Mouse (Mus musculus) bone marrow macrophage, adult 2 months (primary cell): ENCODE data around the gene Kars. TPM values are rescaled to one million over a fixed set of nuclear protein-coding genes. Genes with fewer than 3 reads are reported as not detected.
A peak's percentile ranks its signal among the peaks of the same experiment; 100 is the strongest.

Experiments used
- H3K27ac ChIP-seq: 2 replicates; pipeline ENCODE4 v1.5.1; 2012; ENCODE audit warnings: low read depth, low read length; ENCODE audit not compliant: insufficient read depth
- H3K4me1 ChIP-seq: 2 replicates; pipeline ENCODE4 v1.6.1; 2012; ENCODE audit warnings: low read length; ENCODE audit not compliant: control insufficient read depth, insufficient read depth
- H3K4me3 ChIP-seq: 2 replicates; pipeline ENCODE4 v1.5.1; 2012; ENCODE audit warnings: mild to moderate bottlenecking, low read length, moderate library complexity; ENCODE audit not compliant: insufficient read depth
- CTCF ChIP-seq: IDR thresholded peaks from 2 replicates; pipeline ENCODE4 v1.5.1; 2012; ENCODE audit warnings: low read depth, mild to moderate bottlenecking, low read length, moderate library complexity
- POLR2A ChIP-seq: IDR thresholded peaks from 2 replicates; pipeline ENCODE4 v1.6.1; 2012; ENCODE audit warnings: mild to moderate bottlenecking, low read depth, low read length, borderline replicate concordance
- polyA plus RNA-seq: library from polyadenylated mRNA; stranded (reverse); fragments of >200 nt; gene quantifications from 2 replicates; pipeline ENCODE4 v1.2.4, GENCODE M21; 2012; ENCODE audit not compliant: missing spikeins, insufficient read depth, insufficient read length

The Kars gene
- polyA plus RNA-seq, 1 experiment = 53.8 TPM

DNA sequence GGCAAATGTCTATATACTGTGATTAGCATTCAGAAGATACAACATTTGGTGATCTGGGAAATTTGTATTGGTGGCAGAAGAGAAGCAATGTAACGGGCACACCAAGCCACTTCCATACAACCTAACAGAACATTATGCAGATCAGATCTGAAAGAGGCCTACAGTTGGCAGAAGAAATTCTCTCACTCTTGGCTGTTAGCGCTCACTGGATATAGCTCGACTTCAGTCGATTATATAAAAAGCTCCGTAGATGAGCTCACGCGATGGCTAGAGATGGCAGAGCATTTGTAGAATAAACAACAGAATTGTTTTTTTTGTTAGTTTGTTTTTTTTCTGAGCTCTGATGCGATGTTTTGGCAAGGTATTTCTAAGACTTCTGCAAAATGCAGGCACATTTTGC is 19.8 kb downstream of the Kars start:
- TF ChIP-seq POLR2A = no peak
- TF ChIP-seq CTCF = no peak
- Histone ChIP-seq H3K27ac (no peak overlapping the region), H3K4me3 (peak overlapping the region; percentile 90), H3K4me1 (no peaks in the 10 kb centered on the region)

DNA sequence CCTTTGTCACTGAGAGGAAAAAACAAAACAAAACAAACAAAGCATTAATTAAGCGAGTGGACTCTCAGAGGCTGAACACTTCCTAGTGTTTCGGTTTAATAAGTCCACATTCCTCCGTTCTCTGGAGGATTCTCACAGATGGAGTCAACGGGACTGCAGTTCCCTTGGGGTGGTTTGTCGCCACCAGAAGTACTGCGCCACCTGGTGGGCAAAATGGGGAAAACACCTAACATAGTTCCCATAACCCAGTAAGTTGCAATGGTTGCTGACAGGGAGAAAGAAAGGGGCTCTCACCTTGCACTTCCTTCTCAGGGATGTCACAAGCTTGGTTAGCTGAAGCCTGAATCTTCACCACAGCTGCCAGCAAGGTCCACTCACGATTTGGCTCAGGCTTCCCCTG is 21.2 kb downstream of the Kars start:
- TF ChIP-seq CTCF = peak; percentile 61
- no peak for TF ChIP-seq POLR2A

DNA sequence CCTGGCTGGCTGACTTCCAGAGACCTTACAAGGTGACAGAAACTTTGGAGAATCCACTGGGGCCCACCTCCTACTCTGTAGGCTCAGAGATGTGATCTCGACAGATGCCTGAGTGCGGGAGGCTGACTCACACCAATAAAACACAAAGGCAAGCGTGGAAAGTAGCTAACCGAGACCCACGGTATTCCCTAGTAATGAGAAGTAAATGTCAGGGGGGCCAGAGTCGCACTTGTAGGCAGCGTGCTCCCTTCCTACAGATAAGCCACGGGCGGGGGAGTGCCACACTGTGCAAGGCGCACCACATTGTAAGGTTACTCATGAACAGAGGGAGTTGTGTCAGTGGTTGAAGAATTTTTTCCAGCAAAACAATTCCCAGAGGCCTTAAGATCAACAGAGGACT is 26.6 kb downstream of the Kars start:
- no peak overlapping the region for H3K27ac ChIP-seq
- no peak overlapping the region for H3K4me3 ChIP-seq
- H3K4me1 ChIP-seq = no peaks in the 10 kb centered on the region
- TF ChIP-seq CTCF = no peak
- TF ChIP-seq POLR2A = no peak

More for the DNA sequence above, 21.2 kb downstream of the Kars start:
- no peak overlapping the region for H3K4me3 ChIP-seq
- H3K27ac ChIP-seq = no peak overlapping the region
- no peaks in the 10 kb centered on the region for H3K4me1 ChIP-seq

DNA sequence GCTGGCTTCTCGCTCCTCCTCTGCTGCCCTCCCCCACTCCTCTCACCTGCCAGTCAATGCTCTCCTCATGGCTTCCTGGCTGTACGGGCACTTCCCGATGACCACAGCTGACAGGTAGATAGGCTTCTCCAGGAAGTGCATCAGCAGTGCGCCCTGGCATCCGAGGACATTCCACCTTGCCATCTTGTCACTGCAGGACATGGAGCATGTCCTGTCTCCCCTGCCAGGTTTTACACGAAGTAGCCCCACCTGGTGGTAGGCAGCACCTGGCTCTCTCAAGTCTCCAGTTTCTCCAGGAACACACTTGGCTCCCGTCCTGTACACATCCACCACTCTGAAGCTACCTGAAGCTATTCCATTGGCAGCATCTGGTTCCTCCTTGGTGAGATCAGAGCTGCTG is 29.0 kb downstream of the Kars start:
- H3K27ac ChIP-seq = no peak overlapping the region
- H3K4me3 ChIP-seq = no peak overlapping the region
- TF ChIP-seq CTCF = no peak
- no peak for TF ChIP-seq POLR2A
- H3K4me1 ChIP-seq = no peaks in the 10 kb centered on the region

DNA sequence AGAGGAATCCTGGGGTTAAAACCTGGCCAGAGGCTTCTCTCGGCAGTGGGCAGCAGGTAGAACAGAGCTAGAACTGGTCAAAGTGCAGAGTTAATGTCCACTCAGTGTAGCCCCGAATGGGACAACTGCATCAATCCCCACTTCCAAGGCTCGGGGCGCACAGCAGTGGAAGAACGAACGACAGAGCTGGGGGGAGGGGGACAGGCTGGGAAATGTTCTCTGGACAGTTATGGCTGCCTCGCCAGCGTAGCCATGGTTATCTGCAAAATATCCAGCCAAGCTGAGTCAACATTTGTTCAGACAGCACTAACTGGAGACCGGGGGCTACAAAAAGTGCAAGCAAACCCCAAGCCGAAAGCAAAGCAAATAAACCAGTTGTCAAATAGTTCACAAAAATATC is 33.0 kb downstream of the Kars start:
- Histone ChIP-seq H3K4me1 (no peaks in the 10 kb centered on the region), H3K27ac (no peak overlapping the region), H3K4me3 (no peak overlapping the region)
- TF ChIP-seq CTCF (no peak), POLR2A (no peak)

DNA sequence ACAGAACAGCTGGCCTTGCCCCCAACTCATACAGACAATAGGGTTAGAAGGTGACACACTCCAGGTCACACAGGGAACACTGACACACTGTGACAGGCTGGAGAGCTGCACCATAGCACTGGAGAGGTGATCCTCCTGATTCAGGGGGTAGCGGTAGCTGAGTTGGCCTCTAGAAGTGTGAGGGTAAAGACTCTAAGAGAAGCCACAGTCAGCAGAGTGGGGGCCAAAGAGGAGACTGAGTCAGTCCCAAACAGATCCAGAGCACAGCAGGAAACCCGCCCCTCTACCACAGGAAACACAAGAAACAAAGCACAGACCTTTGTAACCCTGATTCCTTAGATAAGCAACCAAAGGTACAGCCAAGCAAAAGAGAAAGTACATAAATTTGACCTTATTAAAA is 34.8 kb downstream of the Kars start:
- Histone ChIP-seq H3K4me1 (no peaks in the 10 kb centered on the region), H3K27ac (no peak overlapping the region), H3K4me3 (no peak overlapping the region)
- TF ChIP-seq CTCF (no peak), POLR2A (no peak)

DNA sequence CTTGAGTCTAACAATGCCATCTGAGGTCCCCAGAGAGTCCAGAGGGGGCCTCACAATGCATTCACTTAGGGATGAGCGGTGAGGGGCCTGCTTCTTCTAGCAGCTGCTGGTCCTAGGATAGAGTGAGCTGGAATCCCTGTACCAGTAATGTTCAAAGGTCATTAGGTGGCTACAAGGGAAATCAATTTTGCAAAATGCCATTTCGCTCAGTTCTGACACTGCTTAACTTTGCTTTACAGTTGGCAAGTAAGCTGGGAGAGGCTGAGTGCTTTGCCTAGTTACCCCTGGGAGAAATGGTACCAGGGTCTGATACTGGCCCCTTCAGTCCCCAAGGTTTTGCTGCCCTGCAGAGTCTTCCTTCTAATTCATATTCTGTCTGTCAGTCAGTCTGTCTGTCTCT is 35.4 kb downstream of the Kars start:
- Histone ChIP-seq H3K4me3 (no peak overlapping the region), H3K27ac (no peak overlapping the region), H3K4me1 (no peaks in the 10 kb centered on the region)
- TF ChIP-seq POLR2A (no peak), CTCF (no peak)

DNA sequence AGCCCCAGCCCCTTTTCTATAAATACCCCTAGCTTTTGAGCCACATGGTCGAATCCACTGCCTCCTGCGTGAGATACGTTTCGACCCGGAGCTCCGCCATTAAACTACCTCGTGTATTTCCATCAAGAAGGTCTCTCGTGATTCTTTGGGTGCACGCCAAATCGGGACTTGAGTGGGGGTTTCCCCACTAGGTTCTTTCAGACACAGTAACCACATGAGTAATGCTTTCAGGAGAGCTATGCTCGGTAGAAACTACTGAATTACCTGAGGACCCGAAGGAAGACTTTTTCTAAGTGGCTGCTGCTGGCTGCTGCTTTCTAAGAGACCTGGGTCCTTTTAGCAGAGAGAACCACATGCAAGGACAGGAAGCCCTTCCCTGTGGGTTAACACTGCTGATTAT is 37.0 kb downstream of the Kars start:
- TF ChIP-seq CTCF (no peak), POLR2A (no peak)
- H3K4me1 ChIP-seq = no peaks in the 10 kb centered on the region

DNA sequence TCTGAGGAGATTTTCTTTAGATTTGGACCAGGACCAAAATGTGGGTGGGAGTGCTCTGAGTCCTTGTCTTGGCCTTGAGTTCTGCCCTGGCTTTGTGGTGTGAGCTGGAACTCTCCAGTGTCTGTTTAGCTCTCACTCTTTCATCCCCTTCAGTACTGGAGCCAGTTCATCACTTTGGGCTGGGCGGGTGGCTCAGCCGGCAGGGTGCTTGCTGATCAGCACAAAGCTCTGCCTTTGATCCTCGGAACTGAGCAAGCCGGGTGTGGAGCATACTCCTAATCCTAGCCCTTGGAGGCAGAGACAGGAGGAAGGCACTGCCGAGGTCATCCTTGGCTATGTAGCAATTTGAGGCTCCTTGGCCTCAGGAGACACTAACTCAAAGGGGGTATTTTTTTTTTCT is 42.1 kb downstream of the Kars start:
- Histone ChIP-seq H3K27ac (no peak overlapping the region), H3K4me3 (no peak overlapping the region), H3K4me1 (no peaks in the 10 kb centered on the region)
- no peak for TF ChIP-seq CTCF
- no peak for TF ChIP-seq POLR2A

More for the DNA sequence above, 37.0 kb downstream of the Kars start:
- H3K4me3 ChIP-seq = no peak overlapping the region
- no peak overlapping the region for H3K27ac ChIP-seq

DNA sequence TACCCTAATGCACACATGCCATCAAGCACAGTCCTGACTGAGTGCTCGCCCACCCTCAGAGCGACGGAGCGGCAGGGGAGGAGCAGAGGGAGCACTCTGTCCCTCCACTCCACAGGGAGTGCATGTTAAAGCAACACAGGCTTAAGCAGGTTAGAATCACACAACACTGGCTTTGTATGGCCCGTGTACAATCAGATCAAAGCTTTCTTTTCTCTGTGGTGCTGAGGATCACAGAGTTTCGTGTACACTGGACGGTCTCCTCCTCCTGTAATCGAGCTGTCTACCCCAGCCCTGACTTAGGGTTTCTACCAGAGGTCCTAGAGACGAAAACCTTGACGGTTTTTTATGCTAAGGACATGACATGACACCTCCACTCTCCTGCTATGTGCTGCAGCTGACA is 42.6 kb downstream of the Kars start:
- Histone ChIP-seq H3K4me1 (no peaks in the 10 kb centered on the region), H3K4me3 (no peak overlapping the region), H3K27ac (no peak overlapping the region)
- no peak for TF ChIP-seq POLR2A
- TF ChIP-seq CTCF = no peak

DNA sequence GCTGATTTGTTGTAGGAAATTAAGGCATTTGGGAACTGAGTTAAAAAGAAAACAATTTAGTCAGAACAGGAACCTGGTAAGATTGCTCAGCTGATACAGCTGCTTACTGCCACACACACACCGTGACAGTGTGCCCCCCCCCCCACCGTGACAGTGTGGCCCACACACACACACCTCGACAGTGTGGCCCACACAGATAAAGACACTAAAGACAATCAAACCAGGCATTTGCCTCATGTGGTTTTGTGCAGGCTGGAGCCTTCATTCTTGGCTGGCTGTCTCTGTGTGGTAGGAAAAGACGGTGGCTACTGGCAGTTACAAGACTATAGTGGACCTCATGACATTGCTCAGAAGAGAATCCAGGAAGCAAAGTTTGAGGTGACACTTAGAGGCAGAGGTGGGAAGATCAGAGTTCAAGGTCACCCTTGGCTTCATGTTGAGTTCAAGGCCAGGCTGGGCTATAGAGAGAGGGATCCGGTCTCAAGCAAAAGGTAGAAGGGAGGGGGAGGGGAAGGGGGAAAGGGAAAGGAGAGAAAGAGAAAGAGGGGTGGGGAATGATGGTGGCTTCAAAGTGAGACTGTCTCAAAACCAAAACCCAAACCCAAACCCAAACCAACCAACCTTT is 43.8 kb downstream of the Kars start:
- TF ChIP-seq CTCF (no peak), POLR2A (no peak)
- Histone ChIP-seq H3K27ac (no peak overlapping the region), H3K4me1 (no peaks in the 10 kb centered on the region), H3K4me3 (no peak overlapping the region)
